14 mouse cellular contexts compared by ENCODE assay signal in genomic region chr13:84063406-84063805, GRCm38 (mm10).
A peak's percentile ranks its signal among the peaks of the same experiment; 100 is the strongest.
DNase-seq lines count a peak whose midpoint lies in the region; ATAC-seq lines count a peak whose summit lies in the region.
"Had no signal": no experiment of that assay in that cellular context is flagged by ENCODE, and none has a peak within 500 bp of the region (broad histone marks: within the 10 kb centered on the region; RNA-seq: fewer than 3 reads in every experiment).

No protein-coding gene starts in this region.

- H3K27ac ChIP-seq in neural tube, embryonic 11.5 days (ENCODE audit: low read depth, low read length) = no peak overlapping the region
- peak overlapping the region; percentile 75 for H3K27ac ChIP-seq in midbrain, embryonic 13.5 days
- H3K27ac ChIP-seq in embryonic facial prominence, embryonic 10.5 days (replicated peaks) = no peak overlapping the region
- H3K27ac ChIP-seq: macrophage had no signal

- no peak for ATAC-seq in neural tube, embryonic 11.5 days (ENCODE audit: insufficient read depth, low FRiP score, low TSS enrichment)
- no peak for ATAC-seq in midbrain, embryonic 13.5 days

- peak overlapping the region; percentile 6 for H3K4me2 ChIP-seq in neural tube, embryonic 11.5 days (ENCODE audit: low read depth)
- H3K4me2 ChIP-seq in midbrain, embryonic 13.5 days (replicated peaks) = peak overlapping the region; percentile 32

- WGBS in neural tube, embryonic 11.5 days = 50% methylated on average over 2 of the region's 2 CpGs
- 42% methylated on average over 2 of the region's 2 CpGs for WGBS in midbrain, embryonic 13.5 days
- WGBS in embryonic facial prominence, embryonic 10.5 days = 50% methylated on average over 2 of the region's 2 CpGs

- H3K36me3 ChIP-seq in neural tube, embryonic 11.5 days (ENCODE audit: control insufficient read depth, insufficient read depth, low read length) = no peaks in the 10 kb centered on the region
- H3K36me3 ChIP-seq in midbrain, embryonic 13.5 days = no peaks in the 10 kb centered on the region
- H3K36me3 ChIP-seq in embryonic facial prominence, embryonic 10.5 days (replicated peaks) = no peaks in the 10 kb centered on the region

- no peaks in the 10 kb centered on the region for H3K27me3 ChIP-seq in neural tube, embryonic 11.5 days (ENCODE audit: control insufficient read depth, insufficient read depth, low read length)
- no peaks in the 10 kb centered on the region for H3K27me3 ChIP-seq in midbrain, embryonic 13.5 days
- peaks cover 3% of the 10 kb centered on the region; the same call in 1 of the 2 replicates for H3K27me3 ChIP-seq in embryonic facial prominence, embryonic 10.5 days (replicated peaks; ENCODE audit: low read depth, poor library complexity, severe bottlenecking)
- H3K27me3 ChIP-seq: CH12.LX had no signal

- peak; percentile 46 for DNase-seq in cerebellum, adult 9-10 months
- no peak for DNase-seq in cerebellum, adult 9-11 months
- no peak for DNase-seq in neural tube, embryonic 11.5 days (ENCODE audit: low spot score)
- DNase-seq in neural tube, embryonic 10.5 days (ENCODE audit: extremely low spot score, low spot score) = no peak
- DNase-seq in embryonic facial prominence, embryonic 10.5 days (ENCODE audit: low spot score) = no peak
- no peak for DNase-seq in left cerebral cortex, adult 11 months (ENCODE audit: low spot score)
- DNase-seq in kidney, adult 8-10 months = no peak
- DNase-seq: heart, adult 18-20 months; kidney, postnatal 4 days; lung, adult 18-20 months had no signal

- H3K4me3 ChIP-seq in neural tube, embryonic 11.5 days (ENCODE audit: low read depth, low read length) = no peak overlapping the region
- H3K4me3 ChIP-seq in midbrain, embryonic 13.5 days (replicated peaks) = peak overlapping the region; percentile 22
- H3K4me3 ChIP-seq in embryonic facial prominence, embryonic 10.5 days = no peak overlapping the region
- H3K4me3 ChIP-seq: myocyte had no signal

- peaks cover 15% of the 10 kb centered on the region for H3K4me1 ChIP-seq in neural tube, embryonic 11.5 days (ENCODE audit: control insufficient read depth, insufficient read depth, low read length)
- peaks cover 78% of the 10 kb centered on the region for H3K4me1 ChIP-seq in midbrain, embryonic 13.5 days (replicated peaks)
- H3K4me1 ChIP-seq in embryonic facial prominence, embryonic 10.5 days = peaks cover 30% of the 10 kb centered on the region

- H3K9me3 ChIP-seq in neural tube, embryonic 11.5 days (ENCODE audit: control insufficient read depth, low read length) = no peaks in the 10 kb centered on the region
- H3K9me3 ChIP-seq in midbrain, embryonic 13.5 days = no peaks in the 10 kb centered on the region
- no peaks in the 10 kb centered on the region for H3K9me3 ChIP-seq in embryonic facial prominence, embryonic 10.5 days

- 0 out of 2 replicates have a peak overlapping the region, but pooled peaks have one; percentile 9 for H3K9ac ChIP-seq in neural tube, embryonic 11.5 days (ENCODE audit: low read length)
- peak overlapping the region; percentile 40 for H3K9ac ChIP-seq in midbrain, embryonic 13.5 days (replicated peaks)
